Mouse (Mus musculus) limb, embryonic 14.5 days (tissue): Measurements from ENCODE around the gene Shisal2a. TPM values are rescaled to one million over a fixed set of nuclear protein-coding genes. Genes with fewer than 3 reads are reported as not detected.

Source experiments
- ATAC-seq: fragments of 200-750 bp; cut with Nextera tagmentation; 2 replicates; pipeline ENCODE4 v1.8.0; 2017; ENCODE audit warnings: low read depth, moderate number of reproducible peaks, moderate TSS enrichment; ENCODE audit not compliant: low FRiP score
- DNase-seq: peaks from one replicate; pipeline ENCODE4 v3.0.0-alpha.2; 2015; ENCODE audit warnings: low spot score
- H3K27ac ChIP-seq: fragments of 300-500 bp; sonication (generic); replicated peaks from 2 replicates; pipeline ENCODE4 v1.5.1; 2014; ENCODE audit warnings: low read depth, mild to moderate bottlenecking, low read length, moderate library complexity, mixed read lengths
- H3K27me3 ChIP-seq: fragments of 300-500 bp; sonication (generic); 2 replicates; pipeline ENCODE4 v1.6.1; 2014; ENCODE audit warnings: low read length, mixed read lengths; ENCODE audit not compliant: control insufficient read depth, insufficient read depth
- H3K36me3 ChIP-seq: fragments of 300-500 bp; sonication (generic); 2 replicates; pipeline ENCODE4 v1.6.1; 2014; ENCODE audit warnings: mild to moderate bottlenecking, low read length, moderate library complexity, mixed read lengths; ENCODE audit not compliant: control insufficient read depth, insufficient read depth
- H3K4me1 ChIP-seq: fragments of 300-500 bp; sonication (generic); 2 replicates; pipeline ENCODE4 v1.6.1; 2014; ENCODE audit warnings: antibody characterized with exemption, low read length, mixed read lengths; ENCODE audit not compliant: control insufficient read depth, insufficient read depth
- H3K4me2 ChIP-seq: fragments of 300-500 bp; sonication (generic); replicated peaks from 2 replicates; pipeline ENCODE4 v1.6.1; 2014; ENCODE audit warnings: low read depth, mild to moderate bottlenecking, low read length, moderate library complexity; ENCODE audit not compliant: severe bottlenecking
- H3K4me3 ChIP-seq: fragments of 300-500 bp; sonication (generic); replicated peaks from 2 replicates; pipeline ENCODE4 v1.5.1; 2014; ENCODE audit warnings: low read length
- H3K9ac ChIP-seq: fragments of 300-500 bp; sonication (generic); 2 replicates; pipeline ENCODE4 v1.6.1; 2014; ENCODE audit warnings: mild to moderate bottlenecking, low read depth, low read length, moderate library complexity; ENCODE audit not compliant: severe bottlenecking
- H3K9me3 ChIP-seq: fragments of 300-500 bp; sonication (generic); 2 replicates; pipeline ENCODE4 v1.6.1; 2016; ENCODE audit warnings: low read length; ENCODE audit not compliant: control insufficient read depth
- POLR2A ChIP-seq: fragments of 200-500 bp; IDR thresholded peaks from 2 replicates; pipeline ENCODE4 v1.8.0; 2012; ENCODE audit warnings: inconsistent platforms, mild to moderate bottlenecking, moderate library complexity, borderline replicate concordance; ENCODE audit not compliant: insufficient read depth, insufficient read length; ENCODE audit errors: extremely low read depth
- WGBS: fragments of 180-500 bp; shearing (Covaris S2); extraction: QIAGEN DNeasy Blood & Tissue Kit; methylation state at CpG from one replicate; pipeline ENCODE4 v1.1.7; 2014; 5-methylcytosine and 5-hydroxymethylcytosine counted together
- polyA plus RNA-seq, 2 experiments: library from polyadenylated mRNA; depleted of rRNA in 1 of 2; stranded (reverse) in 1 of 2; unstranded in 1 of 2; fragments of >200 nt; fragmentation: Nextera tagmentation in 1 of 2; extraction: Ambion mirVana in 1 of 2; gene quantifications; 2 replicates each; pipeline versions ENCODE4 v1.2.1 to v1.2.3; 2012 to 2014

The Shisal2a gene
- polyA plus RNA-seq, 2 experiments, result 4.2 to 5.7 TPM

GRCm38 (mm10) chr4:108344631-108345083, 38.5 kb downstream of the Shisal2a start:
- Histone ChIP-seq H3K4me1 (peaks cover 30% of the 10 kb centered on the region), H3K36me3 (peaks cover 4% of the 10 kb centered on the region; the same call in 1 of the 2 replicates), H3K4me2 (no peak overlapping the region), H3K9me3 (no peaks in the 10 kb centered on the region), H3K9ac (no peak overlapping the region), H3K4me3 (no peak overlapping the region), H3K27me3 (no peaks in the 10 kb centered on the region), H3K27ac (peak overlapping the region; percentile 81)
- WGBS, result 9% methylated on average over 7 of the region's 7 CpGs
- no peak for TF ChIP-seq POLR2A
- DNase-seq (peak; percentile 56), ATAC-seq (peak; percentile 83)

GRCm38 (mm10) chr4:108339277-108339690, 43.9 kb downstream of the Shisal2a start:
- H3K27me3 ChIP-seq, result no peaks in the 10 kb centered on the region
- no peak overlapping the region for H3K4me3 ChIP-seq
- no peak overlapping the region for H3K4me2 ChIP-seq
- DNase-seq (peak; percentile 88), ATAC-seq (peak; percentile 64; the same call in 1 of the 2 replicates)
- H3K4me1 ChIP-seq, result no peaks in the 10 kb centered on the region
- no peak for TF ChIP-seq POLR2A
- H3K36me3 ChIP-seq, result peaks cover 35% of the 10 kb centered on the region
- H3K27ac ChIP-seq, result no peak overlapping the region
- H3K9me3 ChIP-seq, result no peaks in the 10 kb centered on the region
- 24% methylated on average over 4 of the region's 4 CpGs for WGBS
- no peak overlapping the region for H3K9ac ChIP-seq

DNA sequence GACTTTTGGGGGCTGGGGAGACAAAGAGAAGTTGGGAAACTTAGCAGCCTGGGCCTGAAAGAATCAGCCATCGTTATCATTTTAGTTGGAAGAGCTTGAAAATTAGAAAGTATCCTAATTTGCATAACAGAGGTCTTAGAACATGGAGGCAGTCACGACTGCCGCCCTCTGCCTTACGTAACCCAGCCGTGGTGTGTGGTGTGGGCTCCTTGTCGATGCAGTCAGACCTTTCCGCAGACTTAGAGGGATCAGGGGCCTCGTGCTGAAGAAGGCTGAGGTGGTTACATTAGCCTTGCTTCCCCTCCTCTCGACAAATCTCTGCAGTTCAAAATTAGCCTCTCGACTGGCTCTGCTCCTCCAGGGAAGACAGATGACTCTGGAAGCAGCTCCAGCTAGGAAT, 44.3 kb downstream of the Shisal2a start:
- Histone ChIP-seq H3K27ac (no peak overlapping the region), H3K36me3 (peaks cover 38% of the 10 kb centered on the region), H3K9ac (no peak overlapping the region), H3K4me3 (no peak overlapping the region), H3K4me2 (no peak overlapping the region), H3K4me1 (no peaks in the 10 kb centered on the region), H3K9me3 (no peaks in the 10 kb centered on the region), H3K27me3 (no peaks in the 10 kb centered on the region)
- no peak for ATAC-seq
- TF ChIP-seq POLR2A, result no peak
- DNase-seq, result no peak
- WGBS, result 76% methylated on average over 10 of the region's 10 CpGs

- H3K4me2 ChIP-seq, result no peak overlapping the region
- H3K9me3 ChIP-seq, result no peaks in the 10 kb centered on the region
- no peak for TF ChIP-seq POLR2A
- H3K4me1 ChIP-seq, result no peaks in the 10 kb centered on the region
- 75% methylated on average over 9 of the region's 9 CpGs for WGBS
- no peak overlapping the region for H3K9ac ChIP-seq
- ATAC-seq (no peak), DNase-seq (no peak)
- H3K27ac ChIP-seq, result no peak overlapping the region
- H3K36me3 ChIP-seq, result peaks cover 40% of the 10 kb centered on the region
- H3K4me3 ChIP-seq, result no peak overlapping the region
- no peaks in the 10 kb centered on the region for H3K27me3 ChIP-seq
Measured at GRCm38 (mm10) chr4:108338321-108338733, 44.8 kb downstream of the Shisal2a start.

DNA sequence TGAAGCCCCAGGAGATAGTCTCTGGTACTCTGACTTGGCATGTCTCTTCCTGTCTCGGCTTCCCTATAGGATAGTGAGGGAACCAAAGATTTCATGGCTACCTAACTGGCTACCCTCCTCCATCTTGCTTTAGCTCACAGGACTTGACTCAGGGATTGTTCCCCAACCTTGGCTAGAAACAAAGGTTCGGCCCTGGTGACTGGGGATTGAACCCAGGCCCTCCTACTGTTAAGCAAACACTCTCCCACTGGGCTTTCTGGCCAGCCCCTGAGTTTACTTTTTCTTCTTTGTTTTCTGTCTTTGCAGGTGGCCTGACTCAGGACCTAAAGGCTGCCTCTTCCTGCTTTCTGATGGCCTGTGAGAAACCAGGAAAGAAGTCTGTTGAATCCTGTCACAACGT, 45.3 kb downstream of the Shisal2a start:
- Histone ChIP-seq H3K4me3 (no peak overlapping the region), H3K36me3 (peaks cover 40% of the 10 kb centered on the region), H3K4me2 (no peak overlapping the region), H3K27me3 (no peaks in the 10 kb centered on the region), H3K9ac (no peak overlapping the region), H3K4me1 (no peaks in the 10 kb centered on the region), H3K9me3 (no peaks in the 10 kb centered on the region), H3K27ac (no peak overlapping the region)
- DNase-seq, result no peak
- TF ChIP-seq POLR2A, result no peak
- 75% methylated on average over 3 of the region's 3 CpGs for WGBS
- no peak for ATAC-seq

DNA sequence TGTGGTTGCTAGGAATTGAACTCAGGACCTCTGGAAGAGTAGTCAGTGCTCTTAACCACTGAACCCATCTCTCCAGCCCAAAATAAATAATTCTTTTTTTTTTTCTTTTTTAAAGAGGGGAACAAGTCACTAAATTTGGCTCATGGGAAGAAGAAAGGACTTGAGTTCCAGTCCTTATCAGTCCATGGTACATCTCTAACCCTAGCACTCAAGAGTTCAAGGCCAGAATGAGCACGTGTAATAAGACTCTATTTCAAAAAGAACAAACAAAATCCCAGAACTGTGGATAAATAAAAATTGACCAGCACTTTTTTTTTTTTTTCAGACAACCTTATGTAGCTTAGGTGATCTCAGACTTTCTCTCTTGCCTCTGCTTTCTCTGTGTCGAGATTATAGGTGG, 46.4 kb downstream of the Shisal2a start:
- no peaks in the 10 kb centered on the region for H3K9me3 ChIP-seq
- H3K27ac ChIP-seq, result no peak overlapping the region
- ATAC-seq (no peak), DNase-seq (no peak)
- no peak overlapping the region for H3K4me2 ChIP-seq
- no peak overlapping the region for H3K9ac ChIP-seq
- H3K36me3 ChIP-seq, result peaks cover 47% of the 10 kb centered on the region
- H3K4me3 ChIP-seq, result no peak overlapping the region
- no peaks in the 10 kb centered on the region for H3K4me1 ChIP-seq
- no peaks in the 10 kb centered on the region for H3K27me3 ChIP-seq
- 65% methylated on average over 2 of the region's 2 CpGs for WGBS
- TF ChIP-seq POLR2A, result no peak
